Mouse (Mus musculus) thymus, adult 2 months (tissue): ENCODE results near the gene Madd.

Source experiments
- CTCF ChIP-seq: fragments of 200-500 bp; IDR thresholded peaks from 2 replicates; pipeline ENCODE4 v1.5.1; 2012; ENCODE audit warnings: mild to moderate bottlenecking, control low read depth, low read length, moderate library complexity, borderline replicate concordance; ENCODE audit not compliant: control insufficient read depth, poor library complexity, insufficient read depth; ENCODE audit errors: extremely low read depth
- POLR2A ChIP-seq: fragments of 200-500 bp; IDR thresholded peaks from 2 replicates; pipeline ENCODE4 v1.6.1; 2012; ENCODE audit warnings: mild to moderate bottlenecking, low read length, control low read depth, moderate library complexity; ENCODE audit not compliant: control insufficient read depth, poor library complexity, insufficient read depth; ENCODE audit errors: extremely low read depth

GRCm38 (mm10) chr2:91206254-91206775 lies 22.7 kb upstream of the Madd start:
- TF ChIP-seq CTCF: no peak
- no peak for TF ChIP-seq POLR2A
